Mouse (Mus musculus) layer of hippocampus, adult 8-10 months (tissue): ENCODE measurements around the gene Hsd17b1. TPM values are rescaled to one million over a fixed set of nuclear protein-coding genes. Genes with fewer than 3 reads are reported as not detected.
"Not testable (repeated sequence)": the region's sequence is repeated elsewhere in the genome, so short reads cannot be mapped to it uniquely, and the experiment has no call there.

Source experiments
- DNase-seq, 2 experiments: peaks; one replicate each; pipeline ENCODE4 v3.0.0; 2022; ENCODE audit warnings: low spot score in 2 of 2
- microRNA-seq, 2 experiments: library from miRNA; unstranded; fragments of <30 nt; microRNA quantifications; one replicate each; pipeline ENCODE4 v1.2.0; 2022
- total RNA-seq, 4 experiments: library from RNA; stranded (reverse); gene quantifications; 2 replicates each; pipeline ENCODE4 v1.2.4; 2022

Hsd17b1 gene
- total RNA-seq, 4 experiments from 2014 or later = 0.83 to 1.4 (median 1.2) TPM

DNA sequence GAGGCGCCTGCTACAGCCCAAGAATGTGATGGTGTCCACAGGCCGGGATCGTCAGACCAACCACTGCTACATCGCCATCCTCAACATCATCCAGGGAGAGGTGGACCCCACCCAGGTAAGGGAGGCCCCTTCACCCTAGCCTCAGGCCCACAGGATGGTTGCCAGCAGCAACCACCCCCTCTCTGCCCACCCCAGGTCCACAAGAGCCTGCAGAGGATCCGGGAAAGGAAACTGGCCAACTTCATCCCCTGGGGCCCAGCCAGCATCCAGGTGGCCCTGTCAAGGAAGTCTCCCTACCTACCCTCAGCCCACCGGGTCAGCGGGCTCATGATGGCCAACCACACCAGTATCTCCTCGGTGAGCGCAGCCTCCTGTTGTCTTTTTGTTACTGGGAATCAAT is 46.8 kb downstream of the Hsd17b1 start:
- not testable (repeated sequence) for DNase-seq

DNA sequence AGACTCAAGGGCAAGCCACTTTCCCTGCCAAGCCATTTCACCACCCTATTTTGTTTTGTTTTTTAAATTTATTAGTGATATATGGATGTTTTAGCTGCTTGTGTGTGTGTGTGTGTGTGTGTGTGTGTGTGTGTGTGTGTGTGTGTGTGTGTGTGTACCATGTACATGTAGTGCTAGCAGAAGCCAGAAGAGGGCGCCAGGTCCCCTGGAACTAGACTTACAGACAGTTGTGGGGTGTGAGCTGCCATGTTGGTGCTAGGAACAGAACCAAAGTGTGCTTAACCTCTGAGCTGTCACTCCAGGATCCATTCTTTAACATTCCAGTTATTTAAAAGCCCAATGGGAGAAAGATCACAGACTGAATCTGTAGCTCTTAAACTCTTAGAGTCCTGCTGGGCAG is 48.9 kb downstream of the Hsd17b1 start:
- no peak for DNase-seq

- no peak for DNase-seq
These were observed 50.9 kb downstream of the Hsd17b1 start for GRCm38 (mm10) chr11:101128996-101129577.

Small RNA genes within 50 kb of the gene (microRNA-seq; reads per million reads assigned to microRNA genes)
- gene Mir6928 = 1.0 to 3.8 reads per million in 2 experiments

Other genes with a start within 250 kb of the Hsd17b1 start
- 10 to 100 TPM; 13.3 to 18.4 (median 15.6) TPM for gene Stat5b, start 227.7 kb upstream of the Hsd17b1 start, total RNA-seq
- gene Stat5a, start 219.1 kb upstream of the Hsd17b1 start, total RNA-seq = 1 to 10 TPM; 2.5 to 3.8 (median 2.8) TPM
- 10 to 100 TPM; 42.9 to 75.3 (median 52.9) TPM for gene Stat3, start 138.9 kb upstream of the Hsd17b1 start, total RNA-seq
- 10 to 100 TPM; 15.4 to 22.1 (median 18.9) TPM for gene Cavin1, start 107.5 kb upstream of the Hsd17b1 start, total RNA-seq
- gene Atp6v0a1, start 69.0 kb upstream of the Hsd17b1 start, total RNA-seq = 100 to 1,000 TPM; 402 to 498 (median 457) TPM
- gene Naglu, start 8.4 kb upstream of the Hsd17b1 start, total RNA-seq = 10 to 100 TPM in 2 of 4 experiments, 1 to 10 TPM in 2; 7.3 to 22.9 (median 15.2) TPM
- gene Coasy, start 4.2 kb downstream of the Hsd17b1 start, total RNA-seq = 10 to 100 TPM; 24.5 to 29.1 (median 27.6) TPM
- 10 to 100 TPM; 36.2 to 41.6 (median 39.6) TPM for gene Mlx, start 8.9 kb downstream of the Hsd17b1 start, total RNA-seq
- gene Psmc3ip, start 17.0 kb downstream of the Hsd17b1 start, total RNA-seq = 1 to 10 TPM; 2.5 to 5.4 (median 3.9) TPM
- gene Retreg3, start 41.5 kb downstream of the Hsd17b1 start, total RNA-seq = 10 to 100 TPM; 51.3 to 53.1 (median 52.4) TPM
- gene Tubg1, start 41.5 kb downstream of the Hsd17b1 start, total RNA-seq = 10 to 100 TPM; 39.8 to 43.9 (median 43.3) TPM
- gene Tubg2, start 77.5 kb downstream of the Hsd17b1 start, total RNA-seq = 10 to 100 TPM; 32.9 to 43.5 (median 38.2) TPM
- 100 to 1,000 TPM; 157 to 185 (median 168) TPM for gene Cntnap1, start 92.1 kb downstream of the Hsd17b1 start, total RNA-seq
- 10 to 100 TPM; 13.6 to 16.9 (median 15.6) TPM for gene Plekhh3, start 92.9 kb downstream of the Hsd17b1 start, total RNA-seq
- gene Ccr10, start 97.0 kb downstream of the Hsd17b1 start, total RNA-seq = under 1 TPM; 0.31 to 0.50 (median 0.35) TPM
- gene Ezh1, start 148.1 kb downstream of the Hsd17b1 start, total RNA-seq = 10 to 100 TPM; 63.5 to 88.1 (median 77.5) TPM
- gene Ramp2, start 167.6 kb downstream of the Hsd17b1 start, total RNA-seq = 10 to 100 TPM; 54.2 to 66.0 (median 64.6) TPM
- 10 to 100 TPM; 59.1 to 76.6 (median 65.5) TPM for gene Vps25, start 175.3 kb downstream of the Hsd17b1 start, total RNA-seq
- 10 to 100 TPM in 3 of 4 experiments, 1 to 10 TPM in 1; 9.0 to 11.6 (median 10.9) TPM for gene Wnk4, start 182.2 kb downstream of the Hsd17b1 start, total RNA-seq
- 1 to 10 TPM in 1 of 4 experiments, under 1 TPM in 3; 0.16 to 1.4 (median 0.52) TPM for gene Cntd1, start 200.6 kb downstream of the Hsd17b1 start, total RNA-seq
- gene Coa3, start 200.7 kb downstream of the Hsd17b1 start, total RNA-seq = 10 to 100 TPM; 90.3 to 98.9 (median 91.4) TPM
- 100 to 1,000 TPM; 167 to 224 (median 191) TPM for gene Becn1, start 223.9 kb downstream of the Hsd17b1 start, total RNA-seq
- gene Psme3, start 237.8 kb downstream of the Hsd17b1 start, total RNA-seq = 100 to 1,000 TPM; 110 to 129 (median 117) TPM
- 1 to 10 TPM; 5.1 to 9.9 (median 7.4) TPM for gene Aoc2, start 246.7 kb downstream of the Hsd17b1 start, total RNA-seq